Mouse (Mus musculus) olfactory bulb, adult 2 months (tissue): ENCODE data around the gene Slc6a5.

Source experiments
- CTCF ChIP-seq: fragments of 200-500 bp; IDR thresholded peaks from 2 replicates; pipeline ENCODE4 v1.5.1; 2012; ENCODE audit warnings: low read depth, mild to moderate bottlenecking, low read length, moderate library complexity; ENCODE audit not compliant: insufficient read depth
- POLR2A ChIP-seq: fragments of 200-500 bp; IDR thresholded peaks from 2 replicates; pipeline ENCODE4 v1.6.1; 2012; ENCODE audit warnings: mild to moderate bottlenecking, low read depth, low read length, moderate library complexity; ENCODE audit not compliant: insufficient read depth

DNA sequence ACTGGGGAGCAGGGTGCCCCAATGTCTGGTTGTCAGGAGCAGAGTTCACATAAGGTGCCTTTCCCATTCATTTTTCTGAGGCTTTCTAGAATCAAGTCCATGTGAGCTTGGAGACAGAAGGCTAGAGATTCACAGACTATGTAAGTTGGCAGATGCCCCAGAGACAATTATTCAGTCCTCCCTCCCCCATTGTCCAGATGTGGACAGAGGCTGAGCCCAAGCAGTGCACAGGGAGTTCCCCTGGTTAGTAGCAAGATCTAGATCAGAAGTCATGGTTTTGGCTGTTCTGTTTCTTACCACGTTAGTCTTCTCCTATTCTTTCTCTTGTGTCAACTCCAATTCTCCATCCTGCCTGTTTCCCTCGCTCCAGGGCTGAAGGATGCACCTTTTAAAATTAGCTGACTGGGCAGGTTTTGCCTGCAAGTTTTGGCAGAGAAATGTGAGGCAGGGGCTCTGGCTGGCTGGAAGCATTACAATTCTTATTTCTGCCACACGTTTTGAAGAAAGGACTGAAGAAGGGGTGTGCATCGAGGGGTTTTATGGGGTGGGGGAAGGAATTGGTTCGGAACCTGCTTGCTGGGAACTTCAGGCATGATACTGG is 3.9 kb downstream of the Slc6a5 start:
- no peak for TF ChIP-seq CTCF
- no peak for TF ChIP-seq POLR2A
